Mouse (Mus musculus) olfactory bulb, adult 2 months (tissue): ENCODE results near the gene Rabgap1l.

ENCODE experiments used
- CTCF ChIP-seq: fragments of 200-500 bp; IDR thresholded peaks from 2 replicates; pipeline ENCODE4 v1.5.1; 2012; ENCODE audit warnings: low read depth, mild to moderate bottlenecking, low read length, moderate library complexity; ENCODE audit not compliant: insufficient read depth
- POLR2A ChIP-seq: fragments of 200-500 bp; IDR thresholded peaks from 2 replicates; pipeline ENCODE4 v1.6.1; 2012; ENCODE audit warnings: mild to moderate bottlenecking, low read depth, low read length, moderate library complexity; ENCODE audit not compliant: insufficient read depth

GRCm38 (mm10) chr1:160408302-160408897 is 384.6 kb downstream of the Rabgap1l start:
- TF ChIP-seq POLR2A (no peak), CTCF (no peak)
